Mouse (Mus musculus) midbrain, embryonic 13.5 days (tissue): ENCODE results near the gene Osbp. TPM values are rescaled to one million over a fixed set of nuclear protein-coding genes. Genes with fewer than 3 reads are reported as not detected.
"Not testable (repeated sequence)": the region's sequence is repeated elsewhere in the genome, so short reads cannot be mapped to it uniquely, and the experiment has no call there.

ENCODE experiments used
- ATAC-seq: fragments of 200-750 bp; cut with Nextera tagmentation; 2 replicates; pipeline ENCODE4 v1.8.0; 2017; ENCODE audit warnings: mild to moderate bottlenecking, moderate TSS enrichment, moderate library complexity
- H3K27ac ChIP-seq: fragments of 300-500 bp; sonication (generic); 2 replicates; pipeline ENCODE4 v1.5.1; 2015; ENCODE audit warnings: inconsistent platforms, mild to moderate bottlenecking, moderate library complexity
- H3K27me3 ChIP-seq: fragments of 300-500 bp; sonication (generic); 2 replicates; pipeline ENCODE4 v1.6.1; 2015; ENCODE audit warnings: mild to moderate bottlenecking, inconsistent platforms
- H3K36me3 ChIP-seq: fragments of 300-500 bp; sonication (generic); 2 replicates; pipeline ENCODE4 v1.6.1; 2015; ENCODE audit warnings: mild to moderate bottlenecking, inconsistent platforms
- H3K4me1 ChIP-seq: fragments of 300-500 bp; sonication (generic); replicated peaks from 2 replicates; pipeline ENCODE4 v1.6.1; 2015; ENCODE audit warnings: inconsistent platforms
- H3K4me2 ChIP-seq: fragments of 300-500 bp; sonication (generic); replicated peaks from 2 replicates; pipeline ENCODE4 v1.6.1; 2015; ENCODE audit warnings: moderate library complexity, mild to moderate bottlenecking, inconsistent platforms
- H3K4me3 ChIP-seq: fragments of 300-500 bp; sonication (generic); replicated peaks from 2 replicates; pipeline ENCODE4 v1.5.1; 2015; ENCODE audit warnings: mild to moderate bottlenecking, inconsistent platforms
- H3K9ac ChIP-seq: fragments of 300-500 bp; sonication (generic); replicated peaks from 2 replicates; pipeline ENCODE4 v1.6.1; 2015; ENCODE audit warnings: mild to moderate bottlenecking, inconsistent platforms
- H3K9me3 ChIP-seq: fragments of 300-500 bp; sonication (generic); 2 replicates; pipeline ENCODE4 v1.6.1; 2016; ENCODE audit warnings: mild to moderate bottlenecking, inconsistent platforms
- WGBS: fragments of 180-500 bp; shearing (Covaris S2); methylation state at CpG from one replicate; pipeline ENCODE4 v1.1.7; 2015; 5-methylcytosine and 5-hydroxymethylcytosine counted together
- polyA plus RNA-seq: library from polyadenylated mRNA; unstranded; fragments of >200 nt; fragmentation: Nextera tagmentation; extraction: Ambion mirVana; gene quantifications from 2 replicates; pipeline ENCODE4 v1.2.1, GENCODE M21; 2015

The Osbp gene
- polyA plus RNA-seq, 1 experiment from 2014 or later = 3.9 TPM

DNA sequence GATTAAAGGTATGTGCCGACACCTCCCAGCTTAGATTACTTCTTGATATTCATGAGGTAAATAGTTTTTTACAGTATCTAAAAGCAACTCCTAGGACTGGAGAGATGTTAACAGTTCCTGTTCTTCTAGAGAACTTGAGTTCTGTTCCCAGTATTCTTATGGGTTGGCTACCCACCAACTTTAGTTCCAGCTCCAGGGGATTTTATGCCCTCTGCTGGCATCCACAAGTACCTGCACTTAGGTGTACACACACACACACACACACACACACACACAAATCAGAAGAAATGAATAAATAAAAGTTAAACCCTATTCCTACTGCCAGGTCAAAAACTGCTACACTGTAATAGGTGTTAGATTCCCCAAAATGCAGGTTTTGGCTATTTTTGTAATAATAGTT is 1.5 kb upstream of the Osbp start:
- Histone ChIP-seq H3K27ac (peak overlapping the region; percentile 82; the same call in 1 of the 2 replicates), H3K9ac (no peak overlapping the region)
- WGBS = 100% methylated on average over 1 of the region's 1 CpGs

DNA sequence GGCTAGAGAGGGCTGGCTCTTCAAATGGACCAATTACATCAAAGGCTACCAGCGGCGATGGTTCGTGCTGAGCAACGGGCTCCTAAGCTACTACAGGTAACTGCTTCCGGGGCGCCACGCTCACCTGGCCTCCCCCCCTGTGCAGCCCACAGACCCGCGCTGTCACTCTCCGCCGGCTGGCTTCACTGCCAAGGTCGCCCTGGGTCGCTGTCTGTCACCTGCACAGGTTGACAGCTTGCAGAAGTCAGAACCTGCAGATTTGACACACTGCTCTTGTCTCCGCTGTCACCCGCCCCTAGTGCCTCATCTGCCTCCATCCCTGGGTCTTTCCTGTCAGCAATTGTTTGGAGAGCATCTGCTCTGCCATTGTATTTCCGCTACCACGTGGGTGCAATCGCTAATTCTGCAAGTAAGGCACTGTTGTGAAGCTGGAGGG is 478 bp downstream of the Osbp start:
- peak; percentile 1; the same call in 1 of the 2 replicates for ATAC-seq
- peaks cover 18% of the 10 kb centered on the region for H3K36me3 ChIP-seq
- peak overlapping the region; percentile 84 for H3K27ac ChIP-seq
- H3K27me3 ChIP-seq = no peaks in the 10 kb centered on the region
- peaks cover 32% of the 10 kb centered on the region for H3K4me1 ChIP-seq
- peak overlapping the region; percentile 90 for H3K4me2 ChIP-seq
- H3K9me3 ChIP-seq = no peaks in the 10 kb centered on the region
- H3K9ac ChIP-seq = peak overlapping the region; percentile 86
- peak overlapping the region; percentile 88 for H3K4me3 ChIP-seq
- under 1% methylated on average over 18 of the region's 18 CpGs for WGBS

More for the DNA sequence above, 1.5 kb upstream of the Osbp start:
- no peaks in the 10 kb centered on the region for H3K27me3 ChIP-seq
- peaks cover 8% of the 10 kb centered on the region; the same call in 1 of the 2 replicates for H3K36me3 ChIP-seq
- H3K4me1 ChIP-seq = peaks cover 29% of the 10 kb centered on the region
- peak overlapping the region; percentile 48 for H3K4me3 ChIP-seq
- peak overlapping the region; percentile 55 for H3K4me2 ChIP-seq
- no peak for ATAC-seq
- no peaks in the 10 kb centered on the region for H3K9me3 ChIP-seq

GRCm38 (mm10) chr19:11969155-11970050 is 3.7 kb downstream of the Osbp start:
- peaks cover 32% of the 10 kb centered on the region for H3K4me1 ChIP-seq
- no peak for ATAC-seq
- H3K4me3 ChIP-seq = no peak overlapping the region
- H3K4me2 ChIP-seq = no peak overlapping the region
- no peaks in the 10 kb centered on the region for H3K9me3 ChIP-seq
- peaks cover 50% of the 10 kb centered on the region for H3K36me3 ChIP-seq
- no peaks in the 10 kb centered on the region for H3K27me3 ChIP-seq
- H3K27ac ChIP-seq = no peak overlapping the region
- H3K9ac ChIP-seq = 0 out of 2 replicates have a peak overlapping the region, but pooled peaks have one; percentile 5
- 80% methylated on average over 9 of the region's 9 CpGs for WGBS

GRCm38 (mm10) chr19:11973511-11974222 is 7.9 kb downstream of the Osbp start:
- Histone ChIP-seq H3K9ac (no peak overlapping the region), H3K4me3 (no peak overlapping the region), H3K4me2 (no peak overlapping the region), H3K4me1 (peaks cover 9% of the 10 kb centered on the region), H3K27me3 (no peaks in the 10 kb centered on the region), H3K9me3 (no peaks in the 10 kb centered on the region), H3K27ac (no peak overlapping the region), H3K36me3 (peaks cover 89% of the 10 kb centered on the region)
- 93% methylated on average over 13 of the region's 13 CpGs for WGBS
- no peak for ATAC-seq

- no peak overlapping the region for H3K27ac ChIP-seq
- H3K4me1 ChIP-seq = peaks cover 4% of the 10 kb centered on the region
- H3K36me3 ChIP-seq = peaks cover 89% of the 10 kb centered on the region
- no peaks in the 10 kb centered on the region for H3K9me3 ChIP-seq
- WGBS = 91% methylated on average over 2 of the region's 2 CpGs
- ATAC-seq = no peak
- no peak overlapping the region for H3K4me2 ChIP-seq
- H3K4me3 ChIP-seq = no peak overlapping the region
- no peaks in the 10 kb centered on the region for H3K27me3 ChIP-seq
- no peak overlapping the region for H3K9ac ChIP-seq
These were observed 8.4 kb downstream of the Osbp start for GRCm38 (mm10) chr19:11974223-11974540.

GRCm38 (mm10) chr19:11975683-11976082 is 9.9 kb downstream of the Osbp start:
- H3K4me2 ChIP-seq = no peak overlapping the region
- no peak overlapping the region for H3K9ac ChIP-seq
- H3K36me3 ChIP-seq = peaks cover 98% of the 10 kb centered on the region
- ATAC-seq = no peak
- no peaks in the 10 kb centered on the region for H3K27me3 ChIP-seq
- 88% methylated on average over 4 of the region's 4 CpGs for WGBS
- no peaks in the 10 kb centered on the region for H3K4me1 ChIP-seq
- no peaks in the 10 kb centered on the region for H3K9me3 ChIP-seq
- no peak overlapping the region for H3K27ac ChIP-seq
- H3K4me3 ChIP-seq = no peak overlapping the region

DNA sequence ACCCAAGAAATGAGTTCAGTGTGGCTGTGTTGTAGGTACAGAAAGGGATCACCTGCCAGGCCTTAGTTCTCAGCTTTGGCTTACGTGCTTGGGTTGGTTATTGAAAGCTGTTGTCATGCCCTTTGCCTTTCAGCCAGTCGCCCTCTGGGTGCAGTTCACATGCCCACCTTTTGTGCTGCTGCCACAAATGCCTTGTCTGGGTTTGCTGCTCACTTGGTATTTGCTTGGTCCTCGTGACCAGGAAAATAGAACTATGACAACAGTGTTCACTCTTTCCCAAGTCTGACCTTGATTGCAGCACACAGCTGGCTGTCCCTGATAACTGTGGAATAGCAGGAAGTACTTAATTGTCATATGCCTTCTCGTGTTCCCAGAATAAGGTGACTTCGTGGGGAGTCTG is 11.6 kb downstream of the Osbp start:
- no peaks in the 10 kb centered on the region for H3K27me3 ChIP-seq
- no peak overlapping the region for H3K27ac ChIP-seq
- 88% methylated on average over 5 of the region's 5 CpGs for WGBS

GRCm38 (mm10) chr19:11980471-11980870 is 14.7 kb downstream of the Osbp start:
- Histone ChIP-seq H3K27me3 (no peaks in the 10 kb centered on the region), H3K9ac (no peak overlapping the region), H3K9me3 (no peaks in the 10 kb centered on the region), H3K27ac (no peak overlapping the region), H3K4me1 (no peaks in the 10 kb centered on the region), H3K36me3 (peaks cover 94% of the 10 kb centered on the region), H3K4me3 (no peak overlapping the region), H3K4me2 (no peak overlapping the region)
- 93% methylated on average over 4 of the region's 4 CpGs for WGBS
- ATAC-seq = no peak

More for the DNA sequence above, 11.6 kb downstream of the Osbp start:
- H3K4me1 ChIP-seq = no peaks in the 10 kb centered on the region
- H3K9me3 ChIP-seq = no peaks in the 10 kb centered on the region
- H3K9ac ChIP-seq = no peak overlapping the region
- no peak overlapping the region for H3K4me2 ChIP-seq
- no peak for ATAC-seq
- H3K36me3 ChIP-seq = peaks cover 96% of the 10 kb centered on the region
- no peak overlapping the region for H3K4me3 ChIP-seq

DNA sequence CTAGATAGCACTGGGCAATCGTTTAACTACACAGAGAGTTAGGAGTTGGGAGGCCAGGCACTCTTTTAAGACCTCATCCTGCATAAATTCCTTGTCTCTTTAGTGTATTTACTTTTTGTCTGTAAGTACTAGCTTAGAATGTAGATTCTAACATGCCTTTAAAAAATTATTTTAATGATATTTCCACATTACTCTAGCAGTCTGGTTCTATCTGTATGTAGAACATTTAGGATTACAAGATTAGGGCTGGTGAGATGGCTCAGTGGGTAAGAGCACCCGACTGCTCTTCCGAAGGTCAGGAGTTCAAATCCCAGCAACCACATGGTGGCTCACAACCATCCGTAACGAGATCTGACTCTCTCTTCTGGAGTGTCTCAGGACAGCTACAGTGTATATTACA is 18.9 kb downstream of the Osbp start:
- not testable (repeated sequence) for ATAC-seq, H3K27ac ChIP-seq, H3K4me1 ChIP-seq, H3K27me3 ChIP-seq, H3K9ac ChIP-seq, H3K4me2 ChIP-seq, H3K9me3 ChIP-seq, H3K4me3 ChIP-seq
- WGBS = 86% methylated on average over 5 of the region's 5 CpGs
- H3K36me3 ChIP-seq = peaks cover 91% of the 10 kb centered on the region

DNA sequence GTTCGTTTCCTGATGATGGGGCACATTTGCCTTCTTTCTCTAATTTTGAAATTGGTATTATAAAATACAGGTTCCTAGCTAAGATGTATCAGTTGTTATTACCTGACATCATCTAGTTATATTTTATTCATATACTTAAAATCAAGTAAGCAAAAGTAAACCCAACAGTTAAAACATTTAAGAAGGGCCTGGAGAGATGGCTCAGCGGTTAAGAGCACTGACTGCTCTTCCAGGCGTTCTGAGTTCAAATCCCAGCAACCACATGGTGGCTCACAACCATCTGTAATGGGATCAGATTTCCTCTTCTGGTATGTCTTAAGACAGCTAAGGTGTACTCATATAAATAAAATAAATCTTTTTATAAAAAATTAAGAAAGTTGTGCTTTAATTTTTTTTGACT is 22.1 kb downstream of the Osbp start:
- H3K36me3 ChIP-seq = peaks cover 91% of the 10 kb centered on the region
- no peaks in the 10 kb centered on the region for H3K9me3 ChIP-seq
- no peak for ATAC-seq
- H3K4me1 ChIP-seq = no peaks in the 10 kb centered on the region
- no peak overlapping the region for H3K4me3 ChIP-seq
- no peaks in the 10 kb centered on the region for H3K27me3 ChIP-seq
- WGBS = 90% methylated on average over 3 of the region's 3 CpGs
- H3K4me2 ChIP-seq = no peak overlapping the region
- H3K27ac ChIP-seq = no peak overlapping the region
- no peak overlapping the region for H3K9ac ChIP-seq

- no peaks in the 10 kb centered on the region for H3K4me1 ChIP-seq
- no peaks in the 10 kb centered on the region for H3K27me3 ChIP-seq
- no peak overlapping the region for H3K9ac ChIP-seq
- no peak overlapping the region for H3K4me2 ChIP-seq
- H3K9me3 ChIP-seq = no peaks in the 10 kb centered on the region
- no peak overlapping the region for H3K4me3 ChIP-seq
- no peak overlapping the region for H3K27ac ChIP-seq
- no peak for ATAC-seq
- WGBS = 98% methylated on average over 7 of the region's 7 CpGs
- H3K36me3 ChIP-seq = peaks cover 89% of the 10 kb centered on the region
These were observed 23.6 kb downstream of the Osbp start for GRCm38 (mm10) chr19:11989334-11989733.

DNA sequence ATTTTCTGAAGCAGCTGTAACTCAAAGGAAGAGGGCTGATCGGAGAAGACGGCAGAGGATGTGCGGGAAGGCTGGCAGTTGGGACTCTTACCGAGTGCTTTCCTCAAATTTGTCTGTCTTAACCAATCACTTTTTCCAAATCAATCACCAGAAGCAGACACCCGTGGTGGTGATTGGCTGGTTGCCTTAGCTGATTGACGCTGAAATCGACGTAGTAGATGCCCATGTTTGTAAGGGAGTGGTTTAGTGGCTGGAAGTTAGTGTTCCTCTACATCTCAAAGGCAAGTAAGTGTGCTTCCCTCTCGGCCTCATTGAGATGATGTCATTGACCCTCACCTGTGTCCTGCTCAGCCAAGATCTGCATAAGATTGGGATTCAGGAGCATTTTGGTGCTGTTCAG is 26.3 kb downstream of the Osbp start:
- H3K36me3 ChIP-seq = peaks cover 79% of the 10 kb centered on the region
- no peaks in the 10 kb centered on the region for H3K27me3 ChIP-seq
- H3K4me3 ChIP-seq = no peak overlapping the region
- no peak for ATAC-seq
- no peaks in the 10 kb centered on the region for H3K9me3 ChIP-seq
- H3K4me1 ChIP-seq = no peaks in the 10 kb centered on the region
- 94% methylated on average over 9 of the region's 9 CpGs for WGBS
- H3K27ac ChIP-seq = no peak overlapping the region
- H3K4me2 ChIP-seq = no peak overlapping the region
- H3K9ac ChIP-seq = no peak overlapping the region
